Mouse (Mus musculus) kidney, adult 2 months (tissue): ENCODE data around the gene Slain2.

Source experiments
- CTCF ChIP-seq: fragments of 200-500 bp; conservative IDR thresholded peaks from 2 replicates; pipeline ENCODE4 v1.5.1; 2011; ENCODE audit warnings: low read depth, mild to moderate bottlenecking, control low read depth, low read length, moderate library complexity, mixed read lengths; ENCODE audit not compliant: insufficient read depth, insufficient read length
- POLR2A ChIP-seq: fragments of 200-500 bp; IDR thresholded peaks from one replicate; pipeline ENCODE4 v1.6.1; 2011; ENCODE audit warnings: low read depth, low read length, control low read depth

GRCm38 (mm10) chr5:72901866-72902265, 12.2 kb upstream of the Slain2 start:
- TF ChIP-seq CTCF (no peak), POLR2A (no peak)
